Mouse (Mus musculus) kidney, embryonic 15.5 days (tissue): ENCODE data around the gene Hoxc10. TPM values are rescaled to one million over a fixed set of nuclear protein-coding genes. Genes with fewer than 3 reads are reported as not detected.

Source experiments
- ATAC-seq: fragments of 200-750 bp; cut with Nextera tagmentation; replicated peaks from 2 replicates; pipeline ENCODE4 v1.8.0; 2017; ENCODE audit warnings: moderate TSS enrichment; ENCODE audit not compliant: low FRiP score
- H3K27ac ChIP-seq: fragments of 300-500 bp; sonication (generic); 2 replicates; pipeline ENCODE4 v1.5.1; 2015; ENCODE audit warnings: mild to moderate bottlenecking, inconsistent platforms
- H3K27me3 ChIP-seq: fragments of 300-500 bp; sonication (generic); 2 replicates; pipeline ENCODE4 v1.6.1; 2015; ENCODE audit warnings: inconsistent platforms
- H3K36me3 ChIP-seq: fragments of 300-500 bp; sonication (generic); 2 replicates; pipeline ENCODE4 v1.6.1; 2015; ENCODE audit warnings: inconsistent platforms
- H3K4me1 ChIP-seq: fragments of 300-500 bp; sonication (generic); 2 replicates; pipeline ENCODE4 v1.6.1; 2015; ENCODE audit warnings: inconsistent platforms
- H3K4me2 ChIP-seq: fragments of 300-500 bp; sonication (generic); 2 replicates; pipeline ENCODE4 v1.6.1; 2015; ENCODE audit warnings: moderate library complexity, mild to moderate bottlenecking, inconsistent platforms
- H3K4me3 ChIP-seq: fragments of 300-500 bp; sonication (generic); replicated peaks from 2 replicates; pipeline ENCODE4 v1.5.1; 2015; ENCODE audit warnings: mild to moderate bottlenecking, inconsistent platforms
- H3K9ac ChIP-seq: fragments of 300-500 bp; sonication (generic); 2 replicates; pipeline ENCODE4 v1.6.1; 2015; ENCODE audit warnings: mild to moderate bottlenecking, inconsistent platforms
- H3K9me3 ChIP-seq: fragments of 300-500 bp; sonication (generic); replicated peaks from 2 replicates; pipeline ENCODE4 v1.6.1; 2016; ENCODE audit warnings: inconsistent platforms
- WGBS: fragments of 180-500 bp; shearing (Covaris S2); methylation state at CpG from one replicate; pipeline ENCODE4 v1.1.7; 2015; ENCODE audit warnings: mixed read lengths; 5-methylcytosine and 5-hydroxymethylcytosine counted together
- polyA plus RNA-seq: library from polyadenylated mRNA; unstranded; fragments of >200 nt; fragmentation: Nextera tagmentation; extraction: Ambion mirVana; gene quantifications from 2 replicates; pipeline ENCODE4 v1.2.1, GENCODE M21; 2015

The Hoxc10 gene
- polyA plus RNA-seq, 1 experiment from 2014 or later, result 53.5 TPM

GRCm38 (mm10) chr15:102998608-102999182 is 32.1 kb downstream of the Hoxc10 start:
- Histone ChIP-seq H3K4me2 (peak overlapping the region; percentile 78), H3K27ac (peak overlapping the region; percentile 96), H3K36me3 (no peaks in the 10 kb centered on the region), H3K9me3 (no peaks in the 10 kb centered on the region), H3K9ac (peak overlapping the region; percentile 80), H3K4me3 (peak overlapping the region; percentile 58), H3K27me3 (peaks cover 60% of the 10 kb centered on the region), H3K4me1 (peaks cover 77% of the 10 kb centered on the region)
- WGBS, result under 1% methylated on average over 19 of the region's 19 CpGs
- peak; percentile 59 for ATAC-seq

- Histone ChIP-seq H3K9ac (peak overlapping the region; percentile 80), H3K27me3 (peaks cover 64% of the 10 kb centered on the region), H3K36me3 (no peaks in the 10 kb centered on the region), H3K4me2 (peak overlapping the region; percentile 78), H3K4me3 (peak overlapping the region; percentile 58), H3K27ac (peak overlapping the region; percentile 96), H3K4me1 (peaks cover 83% of the 10 kb centered on the region), H3K9me3 (no peaks in the 10 kb centered on the region)
- peak; percentile 86 for ATAC-seq
- WGBS, result under 1% methylated on average over 25 of the region's 33 CpGs
Measured at GRCm38 (mm10) chr15:102999183-102999831, 32.7 kb downstream of the Hoxc10 start.

GRCm38 (mm10) chr15:102999955-103000354 is 33.4 kb downstream of the Hoxc10 start:
- Histone ChIP-seq H3K27ac (peak overlapping the region; percentile 96), H3K9me3 (no peaks in the 10 kb centered on the region), H3K4me1 (peaks cover 84% of the 10 kb centered on the region), H3K27me3 (peaks cover 64% of the 10 kb centered on the region), H3K36me3 (no peaks in the 10 kb centered on the region), H3K4me3 (peak overlapping the region; percentile 58), H3K4me2 (peak overlapping the region; percentile 78), H3K9ac (peak overlapping the region; percentile 80)
- ATAC-seq, result peak; percentile 16; the same call in 1 of the 2 replicates
- 3% methylated on average over 9 of the region's 11 CpGs for WGBS

- no peaks in the 10 kb centered on the region for H3K36me3 ChIP-seq
- peak overlapping the region; percentile 78 for H3K4me2 ChIP-seq
- H3K27ac ChIP-seq, result peak overlapping the region; percentile 96
- peaks cover 85% of the 10 kb centered on the region for H3K4me1 ChIP-seq
- H3K4me3 ChIP-seq, result peak overlapping the region; percentile 58
- no peak for ATAC-seq
- no peaks in the 10 kb centered on the region for H3K9me3 ChIP-seq
- 2% methylated on average over 24 of the region's 24 CpGs for WGBS
- peak overlapping the region; percentile 80 for H3K9ac ChIP-seq
- peaks cover 64% of the 10 kb centered on the region for H3K27me3 ChIP-seq
Measured at GRCm38 (mm10) chr15:103000501-103000901, 33.9 kb downstream of the Hoxc10 start.

GRCm38 (mm10) chr15:103001370-103001769 is 34.8 kb downstream of the Hoxc10 start:
- Histone ChIP-seq H3K9me3 (no peaks in the 10 kb centered on the region), H3K9ac (peak overlapping the region; percentile 80), H3K4me1 (peaks cover 85% of the 10 kb centered on the region), H3K27ac (peak overlapping the region; percentile 96), H3K36me3 (no peaks in the 10 kb centered on the region), H3K4me3 (peak overlapping the region; percentile 58), H3K4me2 (peak overlapping the region; percentile 78), H3K27me3 (peaks cover 69% of the 10 kb centered on the region)
- ATAC-seq, result no peak
- 21% methylated on average over 2 of the region's 2 CpGs for WGBS

- Histone ChIP-seq H3K9ac (peak overlapping the region; percentile 80; the same call in 1 of the 2 replicates), H3K9me3 (no peaks in the 10 kb centered on the region), H3K4me1 (peaks cover 86% of the 10 kb centered on the region), H3K27me3 (peaks cover 71% of the 10 kb centered on the region), H3K4me3 (peak overlapping the region; percentile 58), H3K4me2 (peak overlapping the region; percentile 78), H3K36me3 (no peaks in the 10 kb centered on the region), H3K27ac (peak overlapping the region; percentile 72)
- WGBS, result 21% methylated on average over 4 of the region's 4 CpGs
- ATAC-seq, result no peak
Measured at GRCm38 (mm10) chr15:103002156-103002555, 35.6 kb downstream of the Hoxc10 start.

GRCm38 (mm10) chr15:103002821-103003448 is 36.3 kb downstream of the Hoxc10 start:
- peaks cover 76% of the 10 kb centered on the region for H3K27me3 ChIP-seq
- 16% methylated on average over 13 of the region's 13 CpGs for WGBS
- peaks cover 92% of the 10 kb centered on the region for H3K4me1 ChIP-seq
- peak overlapping the region; percentile 58 for H3K4me3 ChIP-seq
- no peak for ATAC-seq
- 0 out of 2 replicates have a peak overlapping the region, but pooled peaks have one; percentile 80 for H3K9ac ChIP-seq
- peak overlapping the region; percentile 72 for H3K27ac ChIP-seq
- H3K4me2 ChIP-seq, result peak overlapping the region; percentile 78
- no peaks in the 10 kb centered on the region for H3K9me3 ChIP-seq
- no peaks in the 10 kb centered on the region for H3K36me3 ChIP-seq

GRCm38 (mm10) chr15:103005308-103005707 is 38.7 kb downstream of the Hoxc10 start:
- Histone ChIP-seq H3K9ac (peak overlapping the region; percentile 34), H3K4me3 (peak overlapping the region; percentile 22), H3K4me1 (peaks cover 99% of the 10 kb centered on the region), H3K27me3 (peaks cover 73% of the 10 kb centered on the region), H3K4me2 (peak overlapping the region; percentile 55), H3K36me3 (no peaks in the 10 kb centered on the region), H3K9me3 (no peaks in the 10 kb centered on the region), H3K27ac (peak overlapping the region; percentile 92)
- ATAC-seq, result no peak
- WGBS, result 3% methylated on average over 17 of the region's 17 CpGs

- H3K4me1 ChIP-seq, result peaks cover 99% of the 10 kb centered on the region
- H3K9me3 ChIP-seq, result no peaks in the 10 kb centered on the region
- ATAC-seq, result no peak
- peak overlapping the region; percentile 34 for H3K9ac ChIP-seq
- peak overlapping the region; percentile 92 for H3K27ac ChIP-seq
- peak overlapping the region; percentile 22 for H3K4me3 ChIP-seq
- H3K27me3 ChIP-seq, result peaks cover 75% of the 10 kb centered on the region
- peak overlapping the region; percentile 55 for H3K4me2 ChIP-seq
- no peaks in the 10 kb centered on the region for H3K36me3 ChIP-seq
- WGBS, result 14% methylated on average over 5 of the region's 5 CpGs
Measured at GRCm38 (mm10) chr15:103005797-103006196, 39.2 kb downstream of the Hoxc10 start.

GRCm38 (mm10) chr15:103006326-103006725 is 39.7 kb downstream of the Hoxc10 start:
- H3K4me2 ChIP-seq, result peak overlapping the region; percentile 55
- no peaks in the 10 kb centered on the region for H3K9me3 ChIP-seq
- H3K4me1 ChIP-seq, result peaks cover 99% of the 10 kb centered on the region
- H3K27ac ChIP-seq, result peak overlapping the region; percentile 92
- H3K27me3 ChIP-seq, result peaks cover 75% of the 10 kb centered on the region
- 16% methylated on average over 1 of the region's 1 CpGs for WGBS
- H3K4me3 ChIP-seq, result peak overlapping the region; percentile 22; the same call in 1 of the 2 replicates
- H3K9ac ChIP-seq, result 0 out of 2 replicates have a peak overlapping the region, but pooled peaks have one; percentile 34
- ATAC-seq, result no peak
- H3K36me3 ChIP-seq, result no peaks in the 10 kb centered on the region

GRCm38 (mm10) chr15:103009265-103010111 is 42.9 kb downstream of the Hoxc10 start:
- peak overlapping the region; percentile 51 for H3K9ac ChIP-seq
- 2% methylated on average over 27 of the region's 27 CpGs for WGBS
- peak overlapping the region; percentile 92 for H3K27ac ChIP-seq

More at GRCm38 (mm10) chr15:103009265-103010111, 42.9 kb downstream of the Hoxc10 start:
- H3K4me2 ChIP-seq, result peak overlapping the region; percentile 55
- no peaks in the 10 kb centered on the region for H3K9me3 ChIP-seq
- H3K36me3 ChIP-seq, result no peaks in the 10 kb centered on the region
- H3K4me3 ChIP-seq, result peak overlapping the region; percentile 35
- H3K27me3 ChIP-seq, result peaks cover 78% of the 10 kb centered on the region
- ATAC-seq, result no peak
- peaks cover 95% of the 10 kb centered on the region for H3K4me1 ChIP-seq
